ENCODE assay signal across 7 mouse cellular contexts in the genomic region with DNA sequence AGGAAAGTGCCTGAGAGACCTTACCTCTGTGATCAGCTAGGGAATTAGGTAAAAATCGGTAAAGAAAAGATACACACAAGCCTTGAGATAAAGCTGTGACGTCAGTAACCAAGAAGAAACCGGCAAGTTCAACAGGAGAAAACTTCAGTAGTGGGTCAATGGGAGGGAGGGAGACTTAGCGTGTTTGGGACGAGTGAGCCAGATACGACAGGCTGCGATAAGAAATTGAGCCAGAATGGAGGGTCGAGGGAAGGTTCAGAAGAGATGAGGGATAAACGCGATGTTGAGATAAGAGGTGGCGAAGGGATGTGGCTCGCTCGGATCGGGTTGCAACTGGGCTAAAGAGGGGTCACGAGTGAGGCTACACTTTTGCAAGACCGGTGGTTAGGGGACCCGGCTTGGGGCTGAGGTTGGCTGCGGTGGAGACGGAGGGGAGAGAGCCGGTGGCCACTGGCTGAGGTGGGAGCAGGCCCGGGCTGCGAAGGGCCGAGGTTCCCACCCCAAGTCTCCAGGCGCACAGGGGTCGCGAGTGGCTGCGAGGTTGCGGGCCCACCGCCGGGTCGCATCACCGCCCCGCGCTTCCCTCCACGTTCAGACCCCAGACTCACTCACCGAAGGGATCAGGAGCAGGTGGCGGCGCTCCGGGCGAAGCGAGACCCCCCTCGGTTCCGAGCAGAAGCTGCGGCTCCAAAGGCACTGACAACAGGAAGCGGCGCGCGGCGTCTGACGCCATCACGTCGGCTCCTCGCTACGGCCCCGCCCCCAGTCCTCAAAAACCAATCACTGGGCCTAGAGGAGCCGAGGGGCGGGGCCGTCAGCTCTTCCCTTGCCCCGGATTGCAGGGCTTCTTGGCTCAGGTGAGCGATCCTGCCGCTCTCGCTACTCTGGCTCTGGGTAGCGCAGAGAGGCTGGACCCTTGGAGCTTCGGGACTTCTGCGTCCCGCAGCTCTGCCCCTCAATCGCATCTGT. TPM values are rescaled to one million over a fixed set of nuclear protein-coding genes. Genes with fewer than 3 reads are reported as not detected.
DNase-seq lines count a peak whose midpoint lies in the region; ATAC-seq lines count a peak whose summit lies in the region.

Gene Plekhm1 (minus strand): TSS at position 707 of the 969 bp plus-strand sequence.

- under 1% methylated on average over 65 of the region's 67 CpGs for WGBS in embryonic facial prominence, embryonic 12.5 days
- under 1% methylated on average over 65 of the region's 67 CpGs for WGBS in limb, embryonic 11.5 days
- under 1% methylated on average over 67 of the region's 67 CpGs for WGBS in midbrain, embryonic 14.5 days

- peaks cover 12% of the 10 kb centered on the region; the same call in 1 of the 2 replicates for H3K4me1 ChIP-seq in embryonic facial prominence, embryonic 12.5 days
- no peaks in the 10 kb centered on the region for H3K4me1 ChIP-seq in limb, embryonic 11.5 days (ENCODE audit: control insufficient read depth, insufficient read depth, low read length)
- H3K4me1 ChIP-seq in midbrain, embryonic 14.5 days (ENCODE audit: control insufficient read depth, insufficient read depth, low read length) = peaks cover 16% of the 10 kb centered on the region

- H3K36me3 ChIP-seq in embryonic facial prominence, embryonic 12.5 days = 0 out of 2 replicates have a peak, but pooled peaks cover 2% of the 10 kb centered on the region
- H3K36me3 ChIP-seq in limb, embryonic 11.5 days (ENCODE audit: control insufficient read depth, insufficient read depth, low read length) = no peaks in the 10 kb centered on the region
- H3K36me3 ChIP-seq in midbrain, embryonic 14.5 days (ENCODE audit: control insufficient read depth, insufficient read depth, low read length) = no peaks in the 10 kb centered on the region

- peak; percentile 96 for DNase-seq in adrenal gland, postnatal 25 days
- DNase-seq in heart, adult 11 months = peak; percentile 100
- peak; percentile 97 for DNase-seq in kidney, adult 18-20 months
- DNase-seq in limb, embryonic 11.5 days (ENCODE audit: low spot score) = peak; percentile 94
- DNase-seq in midbrain, embryonic 14.5 days = peak; percentile 99
- peak; percentile 92 to 96 for DNase-seq in spleen, adult 18-20 months

- peak within 1 kb of the TSS; percentile 85 for H3K4me2 ChIP-seq in embryonic facial prominence, embryonic 12.5 days (replicated peaks)
- H3K4me2 ChIP-seq in limb, embryonic 11.5 days (ENCODE audit: low read depth, severe bottlenecking) = peak within 1 kb of the TSS; percentile 82
- H3K4me2 ChIP-seq in midbrain, embryonic 14.5 days (ENCODE audit: low read length) = peak within 1 kb of the TSS; percentile 88

- H3K27ac ChIP-seq in embryonic facial prominence, embryonic 12.5 days = peak within 1 kb of the TSS; percentile 73; the same call in 1 of the 2 replicates
- no peak within 1 kb of the TSS for H3K27ac ChIP-seq in limb, embryonic 11.5 days (replicated peaks; ENCODE audit: low read depth, low read length)
- H3K27ac ChIP-seq in midbrain, embryonic 14.5 days (replicated peaks; ENCODE audit: low read depth, low read length) = peak within 1 kb of the TSS; percentile 81

- peak within 1 kb of the TSS; percentile 75 for H3K9ac ChIP-seq in embryonic facial prominence, embryonic 12.5 days
- H3K9ac ChIP-seq in limb, embryonic 11.5 days (ENCODE audit: low read length) = peak within 1 kb of the TSS; percentile 69
- peak within 1 kb of the TSS; percentile 81 for H3K9ac ChIP-seq in midbrain, embryonic 14.5 days (replicated peaks; ENCODE audit: low read length)

- H3K9me3 ChIP-seq in embryonic facial prominence, embryonic 12.5 days = no peaks in the 10 kb centered on the region
- H3K9me3 ChIP-seq in limb, embryonic 11.5 days (ENCODE audit: control insufficient read depth, low read length) = no peaks in the 10 kb centered on the region
- H3K9me3 ChIP-seq in midbrain, embryonic 14.5 days (ENCODE audit: control insufficient read depth, low read length) = no peaks in the 10 kb centered on the region

- peak; percentile 94 for ATAC-seq in embryonic facial prominence, embryonic 12.5 days (ENCODE audit: insufficient number of reproducible peaks, insufficient read depth, low FRiP score, low TSS enrichment)
- ATAC-seq in limb, embryonic 11.5 days (ENCODE audit: insufficient number of reproducible peaks, low FRiP score, low TSS enrichment, low read depth) = peak; percentile 95
- peak; percentile 98 for ATAC-seq in midbrain, embryonic 14.5 days (ENCODE audit: low FRiP score, low TSS enrichment)

- peak within 1 kb of the TSS; percentile 86 for H3K4me3 ChIP-seq in embryonic facial prominence, embryonic 12.5 days
- H3K4me3 ChIP-seq in limb, embryonic 11.5 days (ENCODE audit: low read depth, low read length) = peak within 1 kb of the TSS; percentile 59
- peak within 1 kb of the TSS; percentile 83 for H3K4me3 ChIP-seq in midbrain, embryonic 14.5 days (replicated peaks; ENCODE audit: low read depth, low read length)

- H3K27me3 ChIP-seq in embryonic facial prominence, embryonic 12.5 days = 0 out of 2 replicates have a peak, but pooled peaks cover 3% of the 10 kb centered on the region
- H3K27me3 ChIP-seq in limb, embryonic 11.5 days (ENCODE audit: control insufficient read depth, insufficient read depth, low read length) = no peaks in the 10 kb centered on the region
- H3K27me3 ChIP-seq in midbrain, embryonic 14.5 days (ENCODE audit: control insufficient read depth, insufficient read depth, low read length) = no peaks in the 10 kb centered on the region

RNA-seq across cellular contexts. Expression of gene Plekhm1, which starts in this region (rescaled TPM):
- total RNA-seq in adrenal gland, postnatal 25 days (2021) = 22.9 and 25.0 TPM in 2 replicates
- polyA plus RNA-seq in embryonic facial prominence, embryonic 12.5 days (2016; fragmentation: Nextera tagmentation; extraction: Ambion mirVana) = 8.2 and 8.7 TPM in 2 replicates
- 7.9 and 8.9 TPM in 2 replicates for polyA plus RNA-seq in limb, embryonic 11.5 days (2014; fragmentation: Nextera tagmentation; extraction: Ambion mirVana)
- 8.0 and 11.6 TPM in 2 replicates for polyA plus RNA-seq in midbrain, embryonic 14.5 days (2014; fragmentation: Nextera tagmentation; extraction: Ambion mirVana)
